Comparison of ENCODE assay signal across 10 mouse cellular contexts in the genomic region with DNA sequence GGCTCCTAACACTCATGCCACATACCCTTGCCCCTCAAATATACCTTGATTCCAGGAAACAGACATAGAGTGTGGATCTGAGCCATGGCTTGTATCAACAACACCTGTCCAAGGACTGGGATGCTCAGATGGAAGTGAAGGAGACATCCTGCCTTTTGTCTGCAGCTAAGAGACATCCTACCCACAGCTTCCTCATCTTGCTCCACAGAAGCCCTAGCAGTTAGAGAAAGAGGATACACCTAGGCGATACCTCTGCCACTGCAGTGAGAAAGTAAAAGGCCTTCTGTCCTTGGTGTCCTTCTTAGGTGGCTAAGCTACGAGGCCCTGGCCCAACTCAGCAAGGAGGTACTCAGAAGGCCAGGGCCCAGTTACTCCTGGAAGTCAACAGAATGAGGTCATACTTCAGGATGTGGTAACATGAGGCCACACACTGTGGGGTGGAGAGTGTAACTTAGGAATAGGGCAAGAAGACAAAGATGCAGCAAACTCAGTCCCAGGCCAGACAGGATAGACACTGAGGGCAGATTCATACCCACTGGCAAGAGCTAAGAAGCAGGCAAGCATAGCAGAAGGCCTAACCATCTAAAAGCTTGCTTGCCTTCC. TPM values are rescaled to one million over a fixed set of nuclear protein-coding genes. Genes with fewer than 3 reads are reported as not detected.
DNase-seq lines count a peak whose midpoint lies in the region; ATAC-seq lines count a peak whose summit lies in the region.
"Had no signal": no experiment of that assay in that cellular context is flagged by ENCODE, and none has a peak within 500 bp of the region (broad histone marks: within the 10 kb centered on the region; RNA-seq: fewer than 3 reads in every experiment).

No protein-coding gene starts in this region.

- no peak overlapping the region for H3K4me3 ChIP-seq in forebrain, embryonic 10.5 days
- H3K4me3 ChIP-seq in forebrain, embryonic 12.5 days (replicated peaks) = no peak overlapping the region
- H3K4me3 ChIP-seq in liver, embryonic 13.5 days (replicated peaks) = no peak overlapping the region

- no peaks in the 10 kb centered on the region for H3K27me3 ChIP-seq in forebrain, embryonic 10.5 days (ENCODE audit: poor library complexity, severe bottlenecking)
- H3K27me3 ChIP-seq in forebrain, embryonic 12.5 days = no peaks in the 10 kb centered on the region
- no peaks in the 10 kb centered on the region for H3K27me3 ChIP-seq in liver, embryonic 13.5 days
- H3K27me3 ChIP-seq: CH12.LX had no signal

- H3K27ac ChIP-seq in forebrain, embryonic 10.5 days = peak overlapping the region; percentile 51
- no peak overlapping the region for H3K27ac ChIP-seq in forebrain, embryonic 12.5 days
- no peak overlapping the region for H3K27ac ChIP-seq in liver, embryonic 13.5 days

- WGBS in forebrain, embryonic 10.5 days = 87% methylated on average over 2 of the region's 2 CpGs
- 89% methylated on average over 2 of the region's 2 CpGs for WGBS in forebrain, embryonic 12.5 days
- WGBS in liver, embryonic 13.5 days (ENCODE audit: insufficient replicate concordance) = 38% methylated on average over 2 of the region's 2 CpGs

- peaks cover 93% of the 10 kb centered on the region for H3K4me1 ChIP-seq in forebrain, embryonic 10.5 days
- peaks cover 90% of the 10 kb centered on the region for H3K4me1 ChIP-seq in forebrain, embryonic 12.5 days
- peaks cover 90% of the 10 kb centered on the region for H3K4me1 ChIP-seq in liver, embryonic 13.5 days (replicated peaks)

- H3K9ac ChIP-seq in forebrain, embryonic 12.5 days = no peak overlapping the region
- peak overlapping the region; percentile 23; the same call in 1 of the 2 replicates for H3K9ac ChIP-seq in liver, embryonic 13.5 days

- H3K36me3 ChIP-seq in forebrain, embryonic 10.5 days (replicated peaks) = 0 out of 2 replicates have a peak, but pooled peaks cover 7% of the 10 kb centered on the region
- H3K36me3 ChIP-seq in forebrain, embryonic 12.5 days (replicated peaks) = no peaks in the 10 kb centered on the region
- H3K36me3 ChIP-seq in liver, embryonic 13.5 days = no peaks in the 10 kb centered on the region

- H3K4me2 ChIP-seq in forebrain, embryonic 12.5 days = no peak overlapping the region
- H3K4me2 ChIP-seq in liver, embryonic 13.5 days = 0 out of 2 replicates have a peak overlapping the region, but pooled peaks have one; percentile 2

- DNase-seq in forebrain, embryonic 10.5 days (ENCODE audit: extremely low spot score, low spot score) = no peak
- peak; percentile 56 for DNase-seq in 3T3-L1 (ENCODE audit: low read depth, low spot score)
- peak; percentile 44 for DNase-seq in gastrocnemius, postnatal 25 days
- no peak for DNase-seq in liver, embryonic 13.5 days
- no peak for DNase-seq in left cerebral cortex, postnatal 36 days (ENCODE audit: low spot score in 2 of 2)
- DNase-seq in spleen, postnatal 10 days (ENCODE audit: low spot score in 2 of 2) = no peak
- DNase-seq in urinary bladder, adult 18-20 months (ENCODE audit: low spot score in 2 of 2) = no peak

- no peak for ATAC-seq in forebrain, embryonic 12.5 days (ENCODE audit: low FRiP score)
- ATAC-seq in liver, embryonic 13.5 days (ENCODE audit: low read depth) = peak; percentile 13; the same call in 1 of the 2 replicates
- ATAC-seq: forebrain, embryonic 16.5 days had no signal

- H3K9me3 ChIP-seq in forebrain, embryonic 10.5 days = no peaks in the 10 kb centered on the region
- no peaks in the 10 kb centered on the region for H3K9me3 ChIP-seq in forebrain, embryonic 12.5 days
- H3K9me3 ChIP-seq in liver, embryonic 13.5 days (replicated peaks) = no peaks in the 10 kb centered on the region

- intact Hi-C loops in left cerebral cortex, postnatal 36 days (cut with DNase I) = no loop called here

RNA-seq across cellular contexts. Expression of a gene that starts 8.0 kb away (rescaled TPM):
- 41.1 and 41.3 TPM in 2 replicates for polyA plus RNA-seq in forebrain, embryonic 10.5 days (2016; fragmentation: Nextera tagmentation; extraction: Ambion mirVana)
- 51.0 and 55.3 TPM in 2 replicates for polyA plus RNA-seq in forebrain, embryonic 12.5 days (2016; fragmentation: Nextera tagmentation; extraction: Ambion mirVana)
- 100 to 1,000 TPM; 193 to 219 TPM for total RNA-seq in gastrocnemius, postnatal 25 days (2021)
- 12.0 and 12.3 TPM in 2 replicates for polyA plus RNA-seq in liver, embryonic 13.5 days (2015; fragmentation: Nextera tagmentation; extraction: Ambion mirVana)
- total RNA-seq in left cerebral cortex, postnatal 36 days (2021) = 10 to 100 TPM; 26.3 to 30.7 TPM

RNA-seq across cellular contexts. Expression of a gene that starts 48.5 kb away (rescaled TPM):
- 13.3 and 15.5 TPM in 2 replicates for polyA plus RNA-seq in forebrain, embryonic 10.5 days (2016; fragmentation: Nextera tagmentation; extraction: Ambion mirVana)
- polyA plus RNA-seq in forebrain, embryonic 12.5 days (2016; fragmentation: Nextera tagmentation; extraction: Ambion mirVana) = 20.9 and 21.8 TPM in 2 replicates
- not detected for total RNA-seq in gastrocnemius, postnatal 25 days (2021)
- 16.9 and 19.8 TPM in 2 replicates for polyA plus RNA-seq in liver, embryonic 13.5 days (2015; fragmentation: Nextera tagmentation; extraction: Ambion mirVana)
- 10 to 100 TPM in 1 of 2 experiments, 1 to 10 TPM in 1; 8.1 to 14.0 TPM for total RNA-seq in left cerebral cortex, postnatal 36 days (2021)

Comparison
In these comparisons a context has a peak if more than half of its experiments do, and no peak if none do; other contexts are left out.
1. DNase-seq: peak in 3T3-L1 (single experiment) and gastrocnemius, postnatal 25 days (single experiment); none in forebrain, embryonic 10.5 days (single experiment), liver, embryonic 13.5 days (single experiment), left cerebral cortex, postnatal 36 days (0 of 2), spleen, postnatal 10 days (0 of 2) and urinary bladder, adult 18-20 months (0 of 2).